Mouse (Mus musculus) erythroblast, adult 5-6 weeks (primary cell): ENCODE measurements at regions not wholly inside any gene's neighbourhood (a gene's known extent, or its start where the extent isn't known, plus 50 kb on each side); places are given as distances from the start of the nearest gene placed in this dataset.

Source experiments
- ATAC-seq: replicated peaks from 2 replicates; pipeline ENCODE4 v1.8.0; 2016; ENCODE audit warnings: moderate number of reproducible peaks, mild to moderate bottlenecking, moderate TSS enrichment, inconsistent platforms; ENCODE audit not compliant: poor library complexity, low FRiP score, severe bottlenecking

GRCm38 (mm10) chr3:102332221-102332620 is 127.7 kb upstream of the Vangl1 start:
- no peak for ATAC-seq

- ATAC-seq: no peak
Measured at GRCm38 (mm10) chr3:102319331-102319730, 114.8 kb upstream of the Vangl1 start.

- ATAC-seq: no peak
Measured at GRCm38 (mm10) chr3:102316151-102316550, 111.7 kb upstream of the Vangl1 start.

GRCm38 (mm10) chr3:102311482-102312225 is 107.2 kb upstream of the Vangl1 start:
- ATAC-seq: no peak

- no peak for ATAC-seq
Measured at GRCm38 (mm10) chr3:102310243-102310642, 105.8 kb upstream of the Vangl1 start.

- no peak for ATAC-seq
Measured at GRCm38 (mm10) chr3:102309756-102310155, 105.3 kb upstream of the Vangl1 start.

GRCm38 (mm10) chr3:102307656-102308055 is 103.2 kb upstream of the Vangl1 start:
- no peak for ATAC-seq

- ATAC-seq: no peak
Measured at GRCm38 (mm10) chr3:102292385-102292784, 87.9 kb upstream of the Vangl1 start.

GRCm38 (mm10) chr3:102281983-102282382 is 77.5 kb upstream of the Vangl1 start:
- no peak for ATAC-seq

GRCm38 (mm10) chr3:102276758-102277157 is 72.3 kb upstream of the Vangl1 start:
- no peak for ATAC-seq

GRCm38 (mm10) chr3:102276283-102276682 is 71.8 kb upstream of the Vangl1 start:
- no peak for ATAC-seq

- no peak for ATAC-seq
Measured at GRCm38 (mm10) chr3:102275256-102276022, 70.9 kb upstream of the Vangl1 start.

GRCm38 (mm10) chr3:102270779-102271178 is 66.3 kb upstream of the Vangl1 start:
- ATAC-seq: peak; percentile 57; the same call in 1 of the 2 replicates

GRCm38 (mm10) chr3:102270257-102270656 is 65.8 kb upstream of the Vangl1 start:
- no peak for ATAC-seq

GRCm38 (mm10) chr3:102266136-102266535 is 61.6 kb upstream of the Vangl1 start:
- no peak for ATAC-seq

GRCm38 (mm10) chr3:102265146-102265545 is 60.7 kb upstream of the Vangl1 start:
- no peak for ATAC-seq

- ATAC-seq: no peak
Measured at GRCm38 (mm10) chr3:102263326-102263725, 58.8 kb upstream of the Vangl1 start.

GRCm38 (mm10) chr3:102262665-102263064 is 58.2 kb upstream of the Vangl1 start:
- no peak for ATAC-seq

GRCm38 (mm10) chr3:102261517-102261916 is 57.0 kb upstream of the Vangl1 start:
- ATAC-seq: no peak
